Mouse (Mus musculus): ENCODE measurements at regions not wholly inside any gene's neighbourhood (a gene's known extent, or its start where the extent isn't known, plus 50 kb on each side); places are given as distances from the start of the nearest gene placed in this dataset.

DNA sequence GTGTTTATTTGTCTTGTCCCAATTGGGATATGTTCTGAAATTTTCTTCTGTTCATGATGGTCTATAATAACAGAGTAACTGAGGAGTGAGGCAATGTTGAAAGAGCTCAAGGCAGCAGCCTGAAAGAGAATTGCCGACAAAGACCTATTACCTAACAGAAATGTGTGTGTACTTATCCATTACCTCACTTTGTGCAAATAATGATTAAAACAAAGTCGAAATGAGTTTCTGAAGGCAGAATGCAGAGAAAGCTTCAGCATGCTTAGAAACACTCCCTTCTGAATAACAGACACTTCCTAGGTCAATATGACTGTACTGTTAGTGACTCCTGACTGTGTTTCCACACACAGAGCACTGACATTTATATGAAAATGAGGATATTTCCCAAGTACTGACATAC lies 63.0 kb downstream of the Kbtbd8 start:
- Histone ChIP-seq H3K79me2 (replicated peaks; ENCODE audit: control insufficient read depth, extremely low read depth, insufficient read depth, poor library complexity, severe bottlenecking) (no peaks in the 10 kb centered on the region), H3K4me2 (ENCODE audit: insufficient read depth, low read depth, poor library complexity, severe bottlenecking) (no peak overlapping the region), H3K4me1 (ENCODE audit: control insufficient read depth in 1 of 2, insufficient read depth in 2 of 2) (no peaks in the 10 kb centered on the region), H3K36me3 (replicated peaks in 1 of 2; ENCODE audit: control insufficient read depth in 1 of 2, insufficient read depth in 1 of 2, low read length in 1 of 2) (no peaks in the 10 kb centered on the region), H3K4me3 (replicated peaks in 1 of 3; ENCODE audit: low read depth in 2 of 3, low read length in 2 of 3, poor library complexity in 1 of 3) (no peak overlapping the region), H3K27me3 (replicated peaks) (no peaks in the 10 kb centered on the region), H3K9me3 (replicated peaks; ENCODE audit: low read length) (no peaks in the 10 kb centered on the region), H3K9ac (ENCODE audit: insufficient read depth, low read depth) (no peak overlapping the region), H3K27ac (ENCODE audit: insufficient read depth, low read depth) (no peak overlapping the region)
- no peak for DNase-seq (ENCODE audit: extremely low read depth)
- TF ChIP-seq NRF1 (IDR thresholded peaks at IDR 0.05; ENCODE audit: low read depth, low read length) (no peak), RAD21 (IDR thresholded peaks at IDR 0.05; ENCODE audit: low read depth, low read length) (no peak), ZC3H11A (IDR thresholded peaks at IDR 0.05; ENCODE audit: low read depth, low read length) (no peak), PAX5 (IDR thresholded peaks at IDR 0.05; ENCODE audit: low read length) (no peak), BHLHE40 (IDR thresholded peaks at IDR 0.05; ENCODE audit: low read depth, low read length) (no peak)
- dilution Hi-C loops (cut with MboI; ENCODE audit: extremely low pct_ligation_motif_present, extremely low pct_unique_long_range_greater_than_20kb, low sequenced_read_pairs), result no loop called here
- in situ Hi-C loops (cut with MboI; ENCODE audit: low pct_ligation_motif_present, low pct_unique_long_range_greater_than_20kb, low sequenced_read_pairs), result no loop called here

DNA sequence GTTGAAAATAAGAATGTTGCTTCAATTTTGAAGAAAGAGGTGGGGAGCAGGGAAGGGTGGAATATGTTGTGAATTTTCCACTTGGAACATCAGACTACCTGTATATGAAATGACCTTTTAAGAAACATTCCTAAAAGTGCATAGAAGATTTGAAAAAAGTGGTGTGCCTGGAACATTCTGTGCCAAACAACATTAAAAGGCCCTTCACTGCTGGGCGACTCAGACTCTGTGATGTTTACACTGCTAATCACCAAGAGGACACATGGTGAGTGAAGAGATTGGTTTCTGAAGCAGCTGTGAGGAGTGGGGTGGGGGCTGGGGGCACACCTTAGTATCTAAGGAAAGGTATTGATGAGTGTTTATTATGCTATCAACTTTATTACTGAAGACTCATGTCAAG lies 65.2 kb downstream of the Kbtbd8 start:
- Histone ChIP-seq H3K36me3 (replicated peaks in 1 of 2; ENCODE audit: control insufficient read depth in 1 of 2, insufficient read depth in 1 of 2, low read length in 1 of 2) (no peaks in the 10 kb centered on the region), H3K27me3 (replicated peaks) (no peaks in the 10 kb centered on the region), H3K4me3 (replicated peaks in 1 of 3; ENCODE audit: low read depth in 2 of 3, low read length in 2 of 3, poor library complexity in 1 of 3) (no peak overlapping the region), H3K9ac (ENCODE audit: insufficient read depth, low read depth) (no peak overlapping the region), H3K79me2 (replicated peaks; ENCODE audit: control insufficient read depth, extremely low read depth, insufficient read depth, poor library complexity, severe bottlenecking) (no peaks in the 10 kb centered on the region), H3K4me2 (ENCODE audit: insufficient read depth, low read depth, poor library complexity, severe bottlenecking) (no peak overlapping the region), H3K27ac (ENCODE audit: insufficient read depth, low read depth) (no peak overlapping the region), H3K4me1 (ENCODE audit: control insufficient read depth in 1 of 2, insufficient read depth in 2 of 2) (no peaks in the 10 kb centered on the region), H3K9me3 (replicated peaks; ENCODE audit: low read length) (no peaks in the 10 kb centered on the region)
- in situ Hi-C loops (cut with MboI; ENCODE audit: low pct_ligation_motif_present, low pct_unique_long_range_greater_than_20kb, low sequenced_read_pairs) (no loop called here), dilution Hi-C loops (cut with MboI; ENCODE audit: extremely low pct_ligation_motif_present, extremely low pct_unique_long_range_greater_than_20kb, low sequenced_read_pairs) (no loop called here)
- no peak for TF ChIP-seq NELFE (IDR thresholded peaks at IDR 0.05; ENCODE audit: low read depth, low read length)
- no peak for TF ChIP-seq PAX5 (IDR thresholded peaks at IDR 0.05; ENCODE audit: low read length)
- no peak for TF ChIP-seq ZKSCAN1 (IDR thresholded peaks at IDR 0.05; ENCODE audit: borderline replicate concordance, low read depth, low read length)
- no peak for TF ChIP-seq NRF1 (IDR thresholded peaks at IDR 0.05; ENCODE audit: low read depth, low read length)
- TF ChIP-seq TBP (conservative IDR thresholded peaks at IDR 0.05; ENCODE audit: low read depth, low read length), result no peak
- TF ChIP-seq POLR2A (IDR thresholded peaks at IDR 0.05; ENCODE audit: low read depth, low read length), result no peak
- TF ChIP-seq IRF4 (IDR thresholded peaks at IDR 0.05; ENCODE audit: low read depth, low read length), result no peak
- no peak for TF ChIP-seq GABPA (IDR thresholded peaks at IDR 0.05; ENCODE audit: insufficient replicate concordance, low read depth, low read length)
- TF ChIP-seq USF2 (conservative IDR thresholded peaks at IDR 0.05; ENCODE audit: low read depth, low read length), result no peak
- no peak for TF ChIP-seq RAD21 (IDR thresholded peaks at IDR 0.05; ENCODE audit: low read depth, low read length)
- no peak for TF ChIP-seq ELF1 (IDR thresholded peaks at IDR 0.05; ENCODE audit: low read depth, low read length)
- no peak for TF ChIP-seq CHD2 (IDR thresholded peaks at IDR 0.05; ENCODE audit: low read length)
- TF ChIP-seq UBTF (IDR thresholded peaks at IDR 0.05; ENCODE audit: low read depth, low read length), result no peak
- no peak for TF ChIP-seq KAT2A (IDR thresholded peaks at IDR 0.05; ENCODE audit: insufficient replicate concordance, low read length)
- no peak for TF ChIP-seq ZNF384 (IDR thresholded peaks at IDR 0.05; ENCODE audit: low read depth, low read length)
- TF ChIP-seq MEF2A (IDR thresholded peaks at IDR 0.05; ENCODE audit: borderline replicate concordance, low read depth, low read length), result no peak
- TF ChIP-seq CTCF (conservative IDR thresholded peaks at IDR 0.05 in 1 of 2, IDR thresholded peaks at IDR 0.05 in 1 of 2; ENCODE audit: low read depth in 2 of 2, low read length in 2 of 2), result no peak
- TF ChIP-seq MAX (IDR thresholded peaks at IDR 0.05; ENCODE audit: low read length), result no peak
- TF ChIP-seq MXI1 (IDR thresholded peaks at IDR 0.05; ENCODE audit: low read depth, low read length), result no peak
- no peak for TF ChIP-seq MAFK (IDR thresholded peaks at IDR 0.05; ENCODE audit: insufficient replicate concordance, low read length)
- DNase-seq (ENCODE audit: extremely low read depth), result no peak
